Mouse (Mus musculus) lung, postnatal 0 days (tissue): ENCODE measurements at regions not wholly inside any gene's neighbourhood (a gene's known extent, or its start where the extent isn't known, plus 50 kb on each side); places are given as distances from the start of the nearest gene placed in this dataset.

Experiments used
- ATAC-seq: fragments of 200-750 bp; cut with Nextera tagmentation; 2 replicates; pipeline ENCODE4 v1.8.0; 2017; ENCODE audit warnings: moderate library complexity
- DNase-seq: peaks from one replicate; pipeline ENCODE4 v3.0.0-alpha.2; 2016; ENCODE audit warnings: low spot score
- H3K27ac ChIP-seq: fragments of 300-500 bp; sonication (generic); 2 replicates; pipeline ENCODE4 v1.5.1; 2014; ENCODE audit warnings: antibody characterized with exemption, mild to moderate bottlenecking, low read length, mixed read lengths
- H3K27me3 ChIP-seq: fragments of 300-500 bp; sonication (generic); replicated peaks from 2 replicates; pipeline ENCODE4 v1.6.1; 2014; ENCODE audit warnings: low read length, mixed read lengths; ENCODE audit not compliant: insufficient read depth
- H3K36me3 ChIP-seq: fragments of 300-500 bp; sonication (generic); 2 replicates; pipeline ENCODE4 v1.6.1; 2014; ENCODE audit warnings: low read length, mixed read lengths; ENCODE audit not compliant: insufficient read depth
- H3K4me1 ChIP-seq: fragments of 300-500 bp; sonication (generic); 2 replicates; pipeline ENCODE4 v1.6.1; 2014; ENCODE audit warnings: antibody characterized with exemption, low read depth, low read length, mixed read lengths; ENCODE audit not compliant: insufficient read depth
- H3K4me2 ChIP-seq: fragments of 300-500 bp; sonication (generic); replicated peaks from 2 replicates; pipeline ENCODE4 v1.6.1; 2014; ENCODE audit warnings: low read depth, mild to moderate bottlenecking, low read length, moderate library complexity, mixed read lengths
- H3K4me3 ChIP-seq: fragments of 300-500 bp; sonication (generic); 2 replicates; pipeline ENCODE4 v1.5.1; 2014; ENCODE audit warnings: low read depth, low read length
- H3K9ac ChIP-seq: fragments of 300-500 bp; sonication (generic); replicated peaks from 2 replicates; pipeline ENCODE4 v1.6.1; 2014; ENCODE audit warnings: low read depth, mild to moderate bottlenecking
- H3K9me3 ChIP-seq: fragments of 300-500 bp; sonication (generic); 2 replicates; pipeline ENCODE4 v1.6.1; 2016; ENCODE audit warnings: low read length, mixed read lengths
- CTCF ChIP-seq: IDR thresholded peaks from 2 replicates; pipeline ENCODE4 v1.5.1; 2016; ENCODE audit warnings: antibody characterized with exemption, mild to moderate bottlenecking
- EP300 ChIP-seq: IDR thresholded peaks from 2 replicates; pipeline ENCODE4 v1.6.1; 2016; ENCODE audit warnings: antibody characterized with exemption, mild to moderate bottlenecking, control low read depth
- WGBS: fragments of 180-500 bp; shearing (Covaris S2); extraction: QIAGEN DNeasy Blood & Tissue Kit; methylation state at CpG from one replicate; pipeline ENCODE4 v1.1.7; 2014; 5-methylcytosine and 5-hydroxymethylcytosine counted together

- Histone ChIP-seq H3K4me1 (no peaks in the 10 kb centered on the region), H3K27ac (peak overlapping the region; percentile 64), H3K4me2 (no peak overlapping the region), H3K9me3 (no peaks in the 10 kb centered on the region), H3K27me3 (no peaks in the 10 kb centered on the region), H3K9ac (no peak overlapping the region), H3K4me3 (no peak overlapping the region), H3K36me3 (no peaks in the 10 kb centered on the region)
- WGBS, result 67% methylated on average over 9 of the region's 9 CpGs
- ATAC-seq, result peak; percentile 54
- DNase-seq, result peak; percentile 74
- TF ChIP-seq CTCF, result no peak
- TF ChIP-seq EP300, result peak; percentile 66
These were observed 58.7 kb upstream of the Eed start for GRCm38 (mm10) chr7:90039504-90039903.

- peak; percentile 69 for DNase-seq
- Histone ChIP-seq H3K9me3 (no peaks in the 10 kb centered on the region), H3K27ac (peak overlapping the region; percentile 60), H3K36me3 (no peaks in the 10 kb centered on the region), H3K4me1 (peaks cover under 1% of the 10 kb centered on the region; the same call in 1 of the 2 replicates), H3K4me2 (no peak overlapping the region), H3K27me3 (no peaks in the 10 kb centered on the region), H3K9ac (no peak overlapping the region), H3K4me3 (no peak overlapping the region)
- 63% methylated on average over 11 of the region's 11 CpGs for WGBS
- TF ChIP-seq CTCF (no peak), EP300 (no peak)
- ATAC-seq, result peak; percentile 6; the same call in 1 of the 2 replicates
These were observed 60.0 kb upstream of the Eed start for GRCm38 (mm10) chr7:90040581-90041340.

- peak; percentile 93 for DNase-seq
- Histone ChIP-seq H3K27me3 (no peaks in the 10 kb centered on the region), H3K36me3 (no peaks in the 10 kb centered on the region), H3K27ac (peak overlapping the region; percentile 60), H3K4me1 (peaks cover 4% of the 10 kb centered on the region; the same call in 1 of the 2 replicates), H3K9me3 (no peaks in the 10 kb centered on the region), H3K4me3 (no peak overlapping the region), H3K4me2 (no peak overlapping the region), H3K9ac (no peak overlapping the region)
- 36% methylated on average over 5 of the region's 5 CpGs for WGBS
- peak; percentile 61 for ATAC-seq
- TF ChIP-seq EP300 (peak; percentile 47; the same call in 1 of the 2 replicates), CTCF (no peak)
These were observed 60.8 kb upstream of the Eed start for GRCm38 (mm10) chr7:90041565-90042024.

GRCm38 (mm10) chr7:90042364-90042763 lies 61.6 kb upstream of the Eed start:
- no peak overlapping the region for H3K4me3 ChIP-seq
- H3K27ac ChIP-seq, result peak overlapping the region; percentile 43
- WGBS, result 70% methylated on average over 7 of the region's 7 CpGs

GRCm38 (mm10) chr7:90043526-90043925 lies 62.7 kb upstream of the Eed start:
- Histone ChIP-seq H3K27ac (peak overlapping the region; percentile 38; the same call in 1 of the 2 replicates), H3K27me3 (no peaks in the 10 kb centered on the region), H3K4me3 (no peak overlapping the region), H3K9ac (no peak overlapping the region), H3K36me3 (no peaks in the 10 kb centered on the region), H3K9me3 (no peaks in the 10 kb centered on the region), H3K4me2 (no peak overlapping the region), H3K4me1 (peaks cover 4% of the 10 kb centered on the region; the same call in 1 of the 2 replicates)
- DNase-seq (no peak), ATAC-seq (no peak)
- TF ChIP-seq EP300, result no peak
- TF ChIP-seq CTCF, result no peak
- WGBS, result 61% methylated on average over 8 of the region's 8 CpGs

More at GRCm38 (mm10) chr7:90042364-90042763, 61.6 kb upstream of the Eed start:
- Histone ChIP-seq H3K9ac (no peak overlapping the region), H3K4me1 (peaks cover 4% of the 10 kb centered on the region; the same call in 1 of the 2 replicates), H3K4me2 (no peak overlapping the region), H3K27me3 (no peaks in the 10 kb centered on the region), H3K36me3 (no peaks in the 10 kb centered on the region), H3K9me3 (no peaks in the 10 kb centered on the region)
- no peak for TF ChIP-seq EP300
- no peak for TF ChIP-seq CTCF
- no peak for ATAC-seq
- no peak for DNase-seq

GRCm38 (mm10) chr7:90044100-90044698 lies 63.4 kb upstream of the Eed start:
- no peak for TF ChIP-seq CTCF
- TF ChIP-seq EP300, result no peak
- DNase-seq (peak; percentile 61), ATAC-seq (no peak)

More at GRCm38 (mm10) chr7:90044100-90044698, 63.4 kb upstream of the Eed start:
- H3K4me1 ChIP-seq, result peaks cover 4% of the 10 kb centered on the region; the same call in 1 of the 2 replicates
- H3K9me3 ChIP-seq, result no peaks in the 10 kb centered on the region
- WGBS, result 76% methylated on average over 4 of the region's 4 CpGs
- H3K4me2 ChIP-seq, result no peak overlapping the region
- H3K36me3 ChIP-seq, result no peaks in the 10 kb centered on the region
- peak overlapping the region; percentile 68; the same call in 1 of the 2 replicates for H3K27ac ChIP-seq
- H3K4me3 ChIP-seq, result no peak overlapping the region
- H3K27me3 ChIP-seq, result no peaks in the 10 kb centered on the region
- H3K9ac ChIP-seq, result no peak overlapping the region
